Mouse (Mus musculus): Measurements from ENCODE around the gene Zmynd8. TPM values are rescaled to one million over a fixed set of nuclear protein-coding genes. Genes with fewer than 3 reads are reported as not detected.

Zmynd8 gene
- polyA plus RNA-seq, 1 experiment from 2014 or later, result 57.0 TPM

DNA sequence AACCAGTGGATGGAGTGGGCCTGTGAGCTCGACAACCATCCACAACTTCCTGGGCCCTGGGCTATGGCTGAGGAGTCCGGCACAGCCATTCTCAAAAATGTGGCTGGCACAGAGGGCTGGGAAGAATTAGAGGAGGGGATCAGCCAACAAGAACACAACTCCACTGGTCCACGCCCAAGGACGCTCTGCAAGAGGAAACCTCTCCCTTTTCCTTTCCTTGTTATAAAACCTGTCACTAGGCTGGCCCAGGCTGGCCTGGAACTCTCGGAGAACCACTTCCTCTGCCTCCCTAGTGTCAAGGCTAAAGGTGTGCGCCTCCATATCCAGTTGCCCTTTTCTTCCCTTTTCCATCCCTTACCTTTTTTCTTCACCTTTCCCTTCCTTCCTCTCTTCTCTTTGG lies 55.5 kb downstream of the Zmynd8 start:
- no peaks in the 10 kb centered on the region for H3K27me3 ChIP-seq
- no peaks in the 10 kb centered on the region for H3K9me3 ChIP-seq
- 89% methylated on average over 6 of the region's 6 CpGs for WGBS
- H3K36me3 ChIP-seq, result peaks cover 99% of the 10 kb centered on the region
- H3K4me1 ChIP-seq (replicated peaks), result 0 out of 2 replicates have a peak, but pooled peaks cover 1% of the 10 kb centered on the region
- no peak overlapping the region for H3K4me3 ChIP-seq (replicated peaks)
- H3K27ac ChIP-seq, result peak overlapping the region; percentile 42; the same call in 1 of the 2 replicates
- no peak overlapping the region for H3K9ac ChIP-seq (replicated peaks)
- H3K4me2 ChIP-seq, result no peak overlapping the region
- ATAC-seq (ENCODE audit: insufficient number of reproducible peaks, insufficient read depth, low FRiP score, low TSS enrichment, low read depth), result no peak

DNA sequence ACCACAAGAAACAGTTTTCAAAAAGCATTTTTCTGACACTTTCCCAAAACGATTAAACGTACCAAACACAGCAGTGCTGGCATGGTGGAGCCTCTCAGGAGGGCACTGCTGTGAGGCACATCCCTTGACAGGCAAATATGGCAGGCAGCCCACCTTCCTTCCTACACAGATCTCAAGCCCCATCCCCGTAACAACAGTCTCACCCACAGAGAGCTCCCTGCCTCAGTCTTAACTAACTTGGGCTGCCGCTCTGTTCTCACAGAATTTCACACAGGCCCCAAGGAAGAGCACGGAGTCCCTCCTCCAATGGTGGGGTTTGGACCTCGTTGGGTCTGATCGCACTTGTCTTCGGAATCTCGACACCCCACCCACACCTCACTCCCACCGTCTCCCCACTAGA lies 56.6 kb downstream of the Zmynd8 start:
- Histone ChIP-seq H3K27me3 (no peaks in the 10 kb centered on the region), H3K4me1 (replicated peaks) (no peaks in the 10 kb centered on the region), H3K4me3 (replicated peaks) (no peak overlapping the region), H3K9ac (replicated peaks) (no peak overlapping the region), H3K9me3 (no peaks in the 10 kb centered on the region), H3K4me2 (no peak overlapping the region), H3K36me3 (peaks cover 100% of the 10 kb centered on the region), H3K27ac (no peak overlapping the region)
- 93% methylated on average over 10 of the region's 10 CpGs for WGBS
- no peak for ATAC-seq (ENCODE audit: insufficient number of reproducible peaks, insufficient read depth, low FRiP score, low TSS enrichment, low read depth)

DNA sequence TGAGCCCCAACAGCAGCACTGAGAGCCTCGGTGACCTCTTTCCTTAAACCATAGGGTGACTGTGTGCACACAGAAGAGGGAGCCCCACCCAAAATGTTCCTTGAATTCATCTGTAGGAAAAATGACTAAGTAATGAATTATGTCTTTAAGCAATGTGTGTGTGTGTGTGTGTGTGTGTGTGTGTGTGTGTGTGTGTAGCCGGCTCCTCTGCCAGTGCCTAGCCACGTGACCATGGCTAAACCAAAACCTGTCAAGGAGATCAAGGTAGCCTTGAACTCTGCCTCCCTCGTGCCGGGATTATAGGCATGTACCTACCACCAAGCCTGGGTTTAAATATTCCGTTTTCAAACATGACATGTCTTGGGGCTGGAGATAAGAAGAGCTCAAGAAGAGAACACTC lies 57.0 kb downstream of the Zmynd8 start:
- H3K4me1 ChIP-seq (replicated peaks), result no peaks in the 10 kb centered on the region
- H3K36me3 ChIP-seq, result peaks cover 100% of the 10 kb centered on the region
- no peaks in the 10 kb centered on the region for H3K9me3 ChIP-seq
- no peaks in the 10 kb centered on the region for H3K27me3 ChIP-seq
- H3K4me3 ChIP-seq (replicated peaks), result no peak overlapping the region
- H3K27ac ChIP-seq, result no peak overlapping the region
- ATAC-seq (ENCODE audit: insufficient number of reproducible peaks, insufficient read depth, low FRiP score, low TSS enrichment, low read depth), result no peak
- 87% methylated on average over 6 of the region's 6 CpGs for WGBS
- no peak overlapping the region for H3K4me2 ChIP-seq
- no peak overlapping the region for H3K9ac ChIP-seq (replicated peaks)

DNA sequence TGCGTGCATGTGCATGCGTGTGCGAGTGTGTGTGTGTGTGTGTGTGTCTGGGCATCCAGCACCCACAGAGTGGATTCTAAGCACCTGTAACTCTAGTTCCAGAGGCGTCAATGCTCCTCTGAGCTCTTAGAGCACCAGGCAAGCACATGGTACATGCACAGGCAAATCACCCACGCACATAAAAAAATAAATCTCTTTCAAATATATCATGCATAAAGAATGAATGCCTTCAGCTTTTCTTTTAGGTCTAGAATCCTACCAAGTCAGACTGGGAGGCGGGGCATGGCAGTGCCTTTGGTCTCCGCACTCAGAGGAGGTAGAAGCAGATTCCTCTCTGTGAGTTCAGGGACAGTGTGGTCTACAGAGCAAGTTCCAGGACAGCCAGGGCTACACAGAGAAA lies 58.0 kb downstream of the Zmynd8 start:
- Histone ChIP-seq H3K4me3 (replicated peaks) (no peak overlapping the region), H3K4me1 (replicated peaks) (no peaks in the 10 kb centered on the region), H3K9me3 (no peaks in the 10 kb centered on the region), H3K36me3 (peaks cover 100% of the 10 kb centered on the region), H3K4me2 (no peak overlapping the region), H3K27ac (no peak overlapping the region), H3K9ac (replicated peaks) (no peak overlapping the region), H3K27me3 (no peaks in the 10 kb centered on the region)
- no peak for ATAC-seq (ENCODE audit: insufficient number of reproducible peaks, insufficient read depth, low FRiP score, low TSS enrichment, low read depth)
- WGBS, result 92% methylated on average over 7 of the region's 7 CpGs

DNA sequence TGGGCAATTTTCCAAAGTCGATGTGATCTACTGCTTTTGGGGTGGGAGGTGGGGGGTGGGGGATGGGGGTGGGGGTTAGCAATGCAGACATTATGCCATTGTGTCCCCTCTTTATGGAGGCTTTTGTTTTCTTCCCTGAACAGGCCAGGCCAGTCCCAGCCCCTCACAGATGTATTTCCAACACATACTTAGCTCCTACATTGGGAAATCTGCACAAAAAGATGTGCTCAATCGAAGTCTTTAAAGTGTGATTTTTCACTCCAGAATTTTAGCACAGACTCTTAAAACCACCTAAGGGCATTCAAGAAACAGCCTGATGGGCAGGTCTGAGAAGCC lies 59.5 kb downstream of the Zmynd8 start:
- no peaks in the 10 kb centered on the region for H3K9me3 ChIP-seq
- no peak overlapping the region for H3K4me2 ChIP-seq
- no peak overlapping the region for H3K4me3 ChIP-seq (replicated peaks)
- H3K27me3 ChIP-seq, result no peaks in the 10 kb centered on the region
- H3K9ac ChIP-seq (replicated peaks), result no peak overlapping the region
- ATAC-seq (ENCODE audit: insufficient number of reproducible peaks, insufficient read depth, low FRiP score, low TSS enrichment, low read depth), result no peak
- H3K4me1 ChIP-seq (replicated peaks), result no peaks in the 10 kb centered on the region
- H3K36me3 ChIP-seq, result peaks cover 100% of the 10 kb centered on the region
- no peak overlapping the region for H3K27ac ChIP-seq
- 74% methylated on average over 2 of the region's 2 CpGs for WGBS

DNA sequence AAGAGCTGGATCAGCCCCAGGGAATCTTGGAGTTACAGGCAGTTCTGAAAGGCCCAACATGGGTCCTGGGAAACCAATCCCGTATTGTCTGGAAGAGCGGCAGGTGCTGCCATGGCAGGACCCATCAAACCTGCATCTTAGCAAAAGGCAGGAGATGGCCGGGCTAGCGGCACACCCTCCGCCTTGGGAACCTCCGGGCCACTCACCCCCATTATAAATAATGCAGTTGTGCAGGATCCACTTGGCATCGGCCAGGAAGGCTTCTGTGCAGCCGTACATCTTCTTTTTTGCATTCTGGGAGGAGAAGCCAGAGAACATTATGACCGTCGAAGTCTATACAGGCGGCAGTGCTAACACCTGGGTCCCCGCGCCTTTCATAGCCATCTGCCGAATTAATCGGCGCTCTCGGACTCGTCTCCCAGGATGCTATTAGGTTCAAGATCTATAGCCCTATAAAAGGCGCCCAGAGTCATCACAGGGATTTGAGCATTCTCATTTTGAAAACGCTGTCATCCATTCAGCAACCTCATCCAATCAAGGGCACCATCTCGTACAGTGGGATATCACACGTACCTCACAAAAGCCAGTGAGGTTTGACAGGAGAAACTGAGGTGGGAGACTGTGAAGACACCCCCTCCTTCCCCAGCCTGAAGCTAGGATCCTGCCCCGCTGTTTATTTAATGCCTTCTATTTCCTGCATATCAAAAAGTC lies 60.1 kb downstream of the Zmynd8 start:
- ATAC-seq (ENCODE audit: insufficient number of reproducible peaks, insufficient read depth, low FRiP score, low TSS enrichment, low read depth), result no peak
- no peak overlapping the region for H3K9ac ChIP-seq (replicated peaks)
- no peak overlapping the region for H3K27ac ChIP-seq
- H3K27me3 ChIP-seq, result no peaks in the 10 kb centered on the region
- 92% methylated on average over 23 of the region's 23 CpGs for WGBS
- 0 out of 2 replicates have a peak, but pooled peaks cover 1% of the 10 kb centered on the region for H3K4me1 ChIP-seq (replicated peaks)
- H3K4me3 ChIP-seq (replicated peaks), result no peak overlapping the region
- no peak overlapping the region for H3K4me2 ChIP-seq
- no peaks in the 10 kb centered on the region for H3K9me3 ChIP-seq
- peaks cover 100% of the 10 kb centered on the region for H3K36me3 ChIP-seq

DNA sequence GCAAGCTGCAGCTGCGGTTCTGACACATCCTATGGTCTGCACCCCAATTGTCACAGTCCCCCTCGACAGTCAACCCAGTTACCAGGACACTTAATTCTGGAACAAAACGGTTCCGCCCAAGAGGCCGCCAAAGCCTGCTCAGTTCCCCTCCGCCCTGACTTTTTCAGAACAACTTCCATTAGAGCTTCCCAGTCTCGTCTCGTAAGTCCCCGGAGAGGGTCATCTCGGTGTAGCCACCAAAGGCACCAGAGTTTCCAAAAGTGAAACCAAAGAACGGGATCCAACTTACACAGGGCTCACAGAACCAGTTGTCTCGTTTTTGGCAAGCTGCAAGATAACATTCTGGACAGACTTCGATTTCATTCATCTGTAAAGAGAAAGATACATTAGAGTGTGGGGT lies 64.2 kb downstream of the Zmynd8 start:
- no peak for ATAC-seq (ENCODE audit: insufficient number of reproducible peaks, insufficient read depth, low FRiP score, low TSS enrichment, low read depth)
- Histone ChIP-seq H3K4me3 (replicated peaks) (no peak overlapping the region), H3K27ac (no peak overlapping the region), H3K9ac (replicated peaks) (no peak overlapping the region), H3K36me3 (peaks cover 100% of the 10 kb centered on the region), H3K27me3 (no peaks in the 10 kb centered on the region), H3K9me3 (no peaks in the 10 kb centered on the region), H3K4me2 (no peak overlapping the region), H3K4me1 (replicated peaks) (peaks cover 21% of the 10 kb centered on the region)
- WGBS, result 93% methylated on average over 13 of the region's 13 CpGs

DNA sequence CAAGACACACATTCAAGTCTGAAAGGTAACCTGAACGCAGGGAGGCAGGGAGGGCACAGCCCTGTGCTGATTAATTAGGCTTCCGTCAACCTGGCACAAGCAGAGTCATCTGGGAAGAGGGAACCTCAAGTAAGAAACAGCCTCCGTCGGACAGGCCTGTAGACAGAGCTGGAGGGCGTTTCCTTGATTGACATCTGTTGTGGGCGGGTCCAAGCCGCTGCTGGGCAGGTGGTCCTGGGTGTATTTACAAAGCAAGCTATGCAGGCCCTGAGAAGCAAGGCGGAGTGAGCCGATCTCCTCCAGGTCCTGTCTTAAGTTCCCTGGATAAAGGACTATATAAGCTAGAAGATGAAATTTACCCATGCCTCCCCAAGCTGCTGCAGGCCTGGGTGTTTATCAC lies 65.3 kb downstream of the Zmynd8 start:
- H3K9me3 ChIP-seq, result no peaks in the 10 kb centered on the region
- H3K27ac ChIP-seq, result peak overlapping the region; percentile 64; the same call in 1 of the 2 replicates
- H3K36me3 ChIP-seq, result peaks cover 100% of the 10 kb centered on the region
- no peak for ATAC-seq (ENCODE audit: insufficient number of reproducible peaks, insufficient read depth, low FRiP score, low TSS enrichment, low read depth)
- H3K4me1 ChIP-seq (replicated peaks), result peaks cover 21% of the 10 kb centered on the region
- H3K27me3 ChIP-seq, result no peaks in the 10 kb centered on the region
- H3K9ac ChIP-seq (replicated peaks), result no peak overlapping the region
- WGBS, result 71% methylated on average over 9 of the region's 9 CpGs
- H3K4me3 ChIP-seq (replicated peaks), result no peak overlapping the region
- no peak overlapping the region for H3K4me2 ChIP-seq

DNA sequence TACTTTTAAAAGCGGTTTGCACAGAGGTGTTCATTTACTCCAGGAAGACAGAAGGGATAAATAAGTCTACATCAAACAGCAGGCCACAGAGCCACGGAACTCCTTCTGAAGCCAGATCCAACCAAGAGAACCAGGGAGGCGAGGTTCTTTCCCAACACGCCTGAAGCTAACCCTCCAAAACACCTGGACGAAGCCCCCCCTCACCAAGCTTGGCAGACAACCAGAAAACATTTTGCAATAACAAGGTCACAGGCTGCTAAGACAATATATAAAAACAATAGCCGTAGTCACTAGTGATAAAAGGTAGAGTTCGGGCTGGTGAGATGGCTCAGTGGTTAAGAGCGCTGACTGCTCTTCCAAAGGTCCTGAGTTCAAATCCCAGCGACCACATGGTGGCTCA lies 66.1 kb downstream of the Zmynd8 start:
- peak overlapping the region; percentile 64 for H3K27ac ChIP-seq
- peaks cover 100% of the 10 kb centered on the region for H3K36me3 ChIP-seq
- no peaks in the 10 kb centered on the region for H3K9me3 ChIP-seq

DNA sequence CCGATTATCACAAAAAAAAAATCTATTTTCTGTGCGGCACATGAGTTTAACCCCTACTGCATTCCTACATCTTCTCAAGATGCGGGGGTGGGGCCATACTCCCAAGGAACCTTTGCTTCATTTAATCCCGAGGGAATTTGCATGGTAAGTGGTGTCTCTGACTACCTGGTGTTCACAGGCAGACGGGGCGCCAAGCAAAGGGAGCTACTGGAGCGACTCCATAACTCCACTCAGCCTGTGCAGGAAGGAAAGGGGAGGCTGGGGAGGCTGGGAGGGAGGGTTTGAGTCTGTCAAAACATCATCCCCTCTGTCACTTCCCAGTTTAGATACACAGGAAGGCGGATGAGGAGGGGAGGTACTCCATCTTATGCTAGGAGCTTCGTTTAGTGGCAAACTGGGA lies 66.5 kb downstream of the Zmynd8 start:
- 73% methylated on average over 9 of the region's 9 CpGs for WGBS
- H3K36me3 ChIP-seq, result peaks cover 98% of the 10 kb centered on the region
- ATAC-seq (ENCODE audit: insufficient number of reproducible peaks, insufficient read depth, low FRiP score, low TSS enrichment, low read depth), result no peak
- no peak overlapping the region for H3K4me3 ChIP-seq (replicated peaks)
- H3K9me3 ChIP-seq, result no peaks in the 10 kb centered on the region
- no peaks in the 10 kb centered on the region for H3K27me3 ChIP-seq
- H3K9ac ChIP-seq (replicated peaks), result no peak overlapping the region
- H3K4me1 ChIP-seq (replicated peaks), result peaks cover 22% of the 10 kb centered on the region
- H3K27ac ChIP-seq, result peak overlapping the region; percentile 64
- no peak overlapping the region for H3K4me2 ChIP-seq

More for the DNA sequence above, 66.1 kb downstream of the Zmynd8 start:
- no peak for ATAC-seq (ENCODE audit: insufficient number of reproducible peaks, insufficient read depth, low FRiP score, low TSS enrichment, low read depth)
- 74% methylated on average over 9 of the region's 9 CpGs for WGBS
- Histone ChIP-seq H3K4me2 (no peak overlapping the region), H3K4me1 (replicated peaks) (peaks cover 21% of the 10 kb centered on the region), H3K4me3 (replicated peaks) (no peak overlapping the region), H3K9ac (replicated peaks) (no peak overlapping the region), H3K27me3 (no peaks in the 10 kb centered on the region)

DNA sequence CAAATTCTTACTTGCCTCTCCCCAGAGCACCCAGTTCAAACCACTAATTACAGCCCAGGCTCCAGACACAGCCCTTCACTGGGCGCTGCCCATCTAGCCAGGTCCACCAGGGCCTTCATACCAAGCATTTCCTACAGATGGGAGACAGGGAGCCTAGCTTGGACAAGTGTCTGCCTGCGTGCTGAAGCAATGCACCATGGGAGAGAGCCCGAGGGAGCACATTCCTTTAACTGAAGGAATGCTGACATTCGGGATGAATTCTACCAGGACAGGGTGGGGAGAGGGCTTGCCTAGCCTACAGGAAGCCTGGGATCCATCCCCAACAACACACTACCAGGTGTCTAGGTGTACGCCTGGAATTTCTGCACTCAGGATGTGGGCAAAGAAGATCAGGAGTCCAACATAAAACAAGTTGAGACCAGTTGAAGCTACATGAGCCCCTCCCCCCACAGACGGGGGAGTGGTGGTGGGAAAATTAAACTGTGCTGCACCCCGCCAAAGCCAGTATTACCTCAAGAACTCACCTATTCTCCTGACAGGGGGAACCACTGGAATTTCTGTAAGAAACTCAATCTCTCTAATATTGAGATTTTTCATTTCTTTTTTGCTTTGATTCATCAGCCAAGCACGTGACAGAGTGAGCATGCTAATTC lies 67.1 kb downstream of the Zmynd8 start:
- Histone ChIP-seq H3K4me2 (no peak overlapping the region), H3K4me1 (replicated peaks) (peaks cover 28% of the 10 kb centered on the region), H3K9me3 (no peaks in the 10 kb centered on the region), H3K27ac (peak overlapping the region; percentile 64), H3K4me3 (replicated peaks) (no peak overlapping the region), H3K9ac (replicated peaks) (no peak overlapping the region), H3K36me3 (peaks cover 96% of the 10 kb centered on the region), H3K27me3 (no peaks in the 10 kb centered on the region)
- WGBS, result 78% methylated on average over 8 of the region's 8 CpGs
- peak; percentile 56; the same call in 1 of the 2 replicates for ATAC-seq (ENCODE audit: insufficient number of reproducible peaks, insufficient read depth, low FRiP score, low TSS enrichment, low read depth)

DNA sequence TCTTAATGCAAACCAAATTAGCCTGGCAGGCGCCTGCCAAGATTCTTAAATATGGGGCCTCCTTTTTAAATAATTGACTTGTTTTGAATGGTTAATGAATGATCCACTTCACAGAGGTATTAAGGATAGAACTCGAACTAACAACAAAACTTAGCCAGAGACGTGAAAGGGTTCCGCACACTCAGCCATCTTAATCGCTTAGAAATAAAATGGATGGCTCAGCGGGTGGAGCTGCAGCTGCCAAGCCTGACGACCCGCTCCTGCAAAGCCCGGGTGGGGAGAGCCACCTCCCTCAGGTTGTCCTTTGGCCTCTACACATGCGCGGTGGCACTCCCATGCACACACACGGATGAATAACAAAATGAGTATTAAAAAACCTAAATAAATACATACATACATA lies 70.0 kb downstream of the Zmynd8 start:
- Histone ChIP-seq H3K36me3 (peaks cover 96% of the 10 kb centered on the region), H3K27ac (no peak overlapping the region), H3K27me3 (no peaks in the 10 kb centered on the region), H3K9me3 (no peaks in the 10 kb centered on the region), H3K4me2 (no peak overlapping the region), H3K4me1 (replicated peaks) (peaks cover 33% of the 10 kb centered on the region), H3K9ac (replicated peaks) (no peak overlapping the region), H3K4me3 (replicated peaks) (no peak overlapping the region)
- no peak for ATAC-seq (ENCODE audit: insufficient number of reproducible peaks, insufficient read depth, low FRiP score, low TSS enrichment, low read depth)
- 87% methylated on average over 12 of the region's 12 CpGs for WGBS

All from limb, embryonic 12.5 days (tissue).